Mouse (Mus musculus): ENCODE measurements around the gene Hsd17b14.
"Not testable (repeated sequence)": the region's sequence is repeated elsewhere in the genome, so short reads cannot be mapped to it uniquely, and the experiment has no call there.

Hsd17b14 gene

DNA sequence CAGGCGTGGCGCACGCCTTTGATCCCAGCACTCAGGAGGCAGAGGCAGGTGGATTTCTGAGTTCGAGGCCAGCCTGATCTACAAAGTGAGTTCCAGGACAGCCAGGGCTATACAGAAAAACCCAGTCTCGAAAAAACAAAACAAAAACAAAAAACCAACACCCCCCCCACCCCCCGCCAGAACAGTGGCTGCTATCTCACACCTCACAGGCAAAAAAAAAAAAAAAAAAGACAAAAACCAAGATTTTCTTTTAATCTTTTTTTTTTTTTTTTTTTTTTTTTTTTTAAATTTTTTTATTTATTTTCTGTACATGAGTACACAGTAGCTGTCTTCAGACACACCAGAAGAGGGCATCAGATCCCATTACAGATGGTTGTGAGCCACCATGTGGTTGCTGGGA lies 27.5 kb upstream of the Hsd17b14 start:
- not testable (repeated sequence) for DNase-seq (ENCODE audit: low read depth, low spot score)

DNA sequence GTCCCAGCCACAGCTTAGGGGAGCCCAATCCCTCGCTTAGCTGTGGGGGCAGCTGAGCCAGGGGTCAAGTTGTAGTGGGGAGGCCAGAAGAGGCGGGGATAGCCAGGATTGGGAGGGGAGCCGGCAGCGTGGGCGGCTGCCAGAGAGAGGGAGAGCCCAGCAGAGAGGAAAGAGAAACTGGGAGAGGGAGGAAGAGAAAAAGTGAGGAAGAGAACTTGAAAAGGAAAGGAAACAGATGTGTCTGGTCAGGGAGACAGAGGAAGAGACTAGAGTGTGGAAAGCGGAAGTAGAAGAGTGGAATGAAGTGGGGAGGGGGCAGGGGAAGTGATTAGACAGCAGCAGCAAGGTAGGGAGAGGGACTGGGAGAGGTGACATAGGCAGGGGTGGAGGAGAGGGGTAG lies 25.2 kb upstream of the Hsd17b14 start:
- DNase-seq (ENCODE audit: low read depth, low spot score): no peak

DNA sequence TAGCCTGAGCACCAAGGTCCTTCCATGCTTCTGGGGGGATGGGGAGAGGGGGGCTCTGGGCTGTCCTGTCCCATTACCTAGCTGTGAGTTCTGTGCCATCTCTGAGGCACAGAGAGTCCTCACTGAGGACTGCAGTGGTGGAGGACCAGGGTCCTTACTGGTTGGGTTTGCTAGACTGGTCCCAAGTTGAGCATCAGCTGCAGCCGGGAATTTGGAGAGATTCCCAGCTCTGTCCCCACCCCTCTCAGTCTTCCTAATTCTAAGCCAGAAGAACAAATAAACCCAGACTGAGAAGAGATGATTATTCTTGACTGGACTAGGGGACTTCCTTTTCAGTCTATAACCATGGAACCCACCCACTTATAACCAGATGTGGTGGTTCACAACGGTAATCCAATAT lies 24.1 kb upstream of the Hsd17b14 start:
- no peak for DNase-seq (ENCODE audit: low read depth, low spot score)

DNA sequence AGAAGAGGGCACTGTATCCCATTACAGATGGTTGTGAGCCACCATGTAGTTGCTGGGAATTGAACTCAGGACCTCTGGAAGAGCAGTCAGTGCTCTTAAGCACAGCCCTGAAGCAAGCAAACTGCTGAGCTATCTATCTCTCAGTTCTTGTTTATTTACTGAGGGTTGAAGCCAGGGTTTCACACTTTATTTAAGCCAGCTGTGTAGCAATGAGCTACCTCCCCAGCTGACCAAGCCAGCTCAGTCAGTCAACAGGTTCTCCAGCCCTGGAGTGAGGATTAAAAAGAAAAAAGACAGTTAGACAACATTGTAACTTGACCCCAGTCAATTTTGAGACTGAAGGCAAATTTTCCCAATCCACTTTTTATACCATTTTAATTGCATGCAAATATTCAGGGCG lies 19.0 kb upstream of the Hsd17b14 start:
- no peak for DNase-seq (ENCODE audit: low read depth, low spot score)

DNA sequence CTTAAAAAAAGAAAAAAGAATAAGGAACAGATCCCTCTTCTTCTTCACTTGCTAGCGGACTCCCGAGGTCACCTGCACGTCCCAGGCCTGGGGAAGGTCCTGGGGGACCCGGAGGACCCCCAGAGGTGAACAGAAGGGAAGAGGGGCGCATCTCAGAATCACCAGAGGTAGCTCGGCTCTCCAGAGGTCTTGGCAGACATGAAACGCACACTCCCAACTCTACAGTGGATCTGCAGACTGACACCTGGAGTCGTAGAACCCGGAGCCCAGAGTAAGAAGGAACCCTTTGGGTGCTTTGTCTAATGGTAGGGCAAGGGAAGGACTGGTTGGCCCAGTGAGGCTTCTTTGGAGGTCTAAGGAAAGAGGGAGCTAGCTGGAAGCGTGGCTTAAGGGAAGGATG lies 17.1 kb upstream of the Hsd17b14 start:
- no peak for DNase-seq (ENCODE audit: low read depth, low spot score)

DNA sequence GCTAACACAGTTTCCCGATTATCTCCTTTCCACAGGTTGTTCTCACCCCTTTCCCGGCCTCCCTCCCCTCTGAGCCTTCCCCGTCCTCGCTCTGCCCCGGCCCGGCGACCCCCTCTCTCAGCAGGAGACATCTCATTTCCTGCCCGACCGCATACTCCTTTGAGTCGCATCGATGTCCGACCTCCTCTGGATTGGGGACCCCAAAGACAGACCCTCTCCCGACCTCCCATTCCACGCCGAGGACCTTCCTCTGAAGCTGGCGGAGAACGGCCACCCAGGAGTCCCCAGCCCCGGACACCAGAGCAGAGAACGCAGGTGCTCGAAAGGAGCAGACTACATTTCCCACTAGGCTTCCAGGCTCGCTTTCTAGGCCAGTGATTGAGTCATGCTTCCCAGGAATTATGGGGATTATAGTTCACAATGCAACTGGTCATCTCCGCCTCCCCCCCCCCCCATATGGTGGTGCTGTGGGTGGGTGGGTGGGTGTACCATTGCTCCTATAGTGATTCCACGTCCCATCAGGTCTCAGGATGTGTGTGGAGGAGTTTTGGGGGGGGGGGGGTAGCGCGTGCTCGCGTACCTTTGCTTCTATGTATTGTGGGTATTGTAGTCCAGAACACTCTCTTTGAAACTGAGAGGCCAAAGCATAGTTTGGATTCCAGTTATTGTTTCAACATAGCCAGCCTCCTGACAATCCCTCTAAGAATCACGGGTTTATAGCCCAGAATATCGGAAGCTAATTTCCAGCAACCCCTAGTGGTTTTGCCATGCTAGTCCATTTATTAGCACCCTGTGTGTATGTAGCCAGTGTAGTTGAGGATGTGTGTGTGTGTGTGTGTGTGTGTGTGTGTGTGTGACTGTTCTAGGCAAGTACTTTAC lies 16.3 kb upstream of the Hsd17b14 start:
- no peak for DNase-seq (ENCODE audit: low read depth, low spot score)

DNA sequence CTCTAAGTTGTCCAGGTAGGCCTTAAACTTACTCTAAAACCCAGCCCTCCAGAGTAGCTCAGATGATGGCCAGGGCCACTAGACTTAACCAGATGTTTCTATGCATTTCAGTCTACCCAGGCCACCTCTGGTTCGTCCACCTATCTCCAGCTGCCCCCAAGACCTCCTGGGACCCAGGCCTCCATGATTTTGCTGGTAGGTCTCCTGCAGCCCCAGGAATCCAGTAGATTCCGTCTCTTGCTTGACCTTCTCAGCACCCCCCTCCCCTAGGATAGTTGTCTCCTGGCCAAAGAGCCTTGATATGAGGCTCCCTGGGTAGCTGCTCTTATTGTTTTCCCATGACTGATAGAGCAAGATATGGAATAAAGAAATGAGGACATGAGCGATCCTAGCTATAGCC lies 15.6 kb upstream of the Hsd17b14 start:
- no peak for DNase-seq (ENCODE audit: low read depth, low spot score)

DNA sequence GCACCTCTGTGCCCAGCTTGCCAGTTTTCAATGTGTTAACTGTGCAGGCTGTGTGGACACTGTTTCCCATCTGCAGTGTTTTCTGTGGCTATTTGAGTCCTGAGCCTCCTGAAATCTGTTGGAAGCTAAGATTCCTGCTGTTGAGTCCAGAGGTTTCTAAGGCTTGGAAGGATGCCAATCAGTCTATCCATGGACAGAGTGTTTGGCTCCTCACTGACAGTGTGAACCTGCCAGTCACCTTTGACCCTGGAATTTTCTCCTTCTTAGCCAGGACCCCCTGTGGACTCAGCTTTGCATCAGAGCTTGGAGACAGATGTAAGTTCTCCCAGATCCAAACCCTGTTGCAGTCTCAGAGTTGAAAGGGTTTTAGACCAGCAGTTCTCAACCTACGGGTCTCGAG lies 14.5 kb upstream of the Hsd17b14 start:
- DNase-seq (ENCODE audit: low read depth, low spot score): no peak

DNA sequence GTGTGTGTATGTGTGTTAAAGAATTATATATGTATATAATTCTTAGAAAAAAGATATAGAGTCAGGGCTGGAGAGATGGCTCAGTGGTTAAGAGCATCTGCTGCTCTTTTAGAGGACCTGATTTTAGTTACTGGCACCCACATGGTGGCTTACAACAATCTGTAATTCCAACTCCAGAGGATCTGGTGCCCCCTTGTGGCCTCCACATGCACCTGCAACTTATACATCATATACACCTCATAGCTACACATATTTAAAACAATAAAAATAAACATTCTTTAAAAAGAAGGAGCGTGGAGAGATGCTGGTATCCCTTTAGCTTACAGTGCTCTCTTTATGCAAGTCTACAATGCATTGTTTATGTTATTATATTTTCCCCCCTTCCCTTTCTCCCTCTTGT lies 10.2 kb upstream of the Hsd17b14 start:
- DNase-seq (ENCODE audit: low read depth, low spot score): no peak

DNA sequence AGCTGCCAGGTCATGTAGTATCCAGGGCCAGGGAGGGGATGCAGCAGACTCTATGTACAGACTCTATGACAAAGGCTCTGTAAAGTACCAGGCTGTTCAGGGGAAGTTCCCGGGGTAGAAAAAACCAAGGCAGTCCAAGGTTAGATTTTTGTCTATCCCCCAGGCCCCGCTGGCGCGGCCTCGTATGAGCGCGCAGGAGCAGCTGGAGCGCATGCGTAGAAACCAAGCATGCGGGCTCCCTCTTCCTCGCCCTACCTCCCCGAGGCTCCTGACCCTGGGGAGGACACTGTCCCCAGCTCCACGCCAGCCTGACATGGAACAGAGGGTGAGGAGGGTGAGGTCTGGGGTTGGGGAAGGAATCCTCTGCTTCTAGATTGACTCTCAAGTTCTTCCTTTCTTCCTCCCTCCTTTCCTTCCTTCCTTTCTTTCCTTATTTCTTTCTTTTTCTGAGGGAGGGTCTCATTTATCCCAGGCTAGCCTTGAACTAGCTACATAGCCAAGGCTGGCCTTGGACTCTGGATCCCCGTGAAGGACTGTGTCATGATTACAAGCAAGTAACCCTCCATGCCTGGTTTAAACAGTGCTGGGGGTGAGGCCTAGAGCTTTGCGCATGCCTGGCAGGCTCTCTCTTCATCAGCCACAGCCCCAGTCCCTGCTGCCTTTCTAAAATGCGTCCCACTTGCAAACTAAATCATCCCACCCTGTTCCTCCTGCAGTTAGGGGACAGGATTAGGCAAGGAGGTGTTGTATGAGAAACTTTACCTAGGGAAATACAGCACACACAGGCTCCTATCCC lies 4.9 kb upstream of the Hsd17b14 start:
- DNase-seq (ENCODE audit: low read depth, low spot score): no peak

DNA sequence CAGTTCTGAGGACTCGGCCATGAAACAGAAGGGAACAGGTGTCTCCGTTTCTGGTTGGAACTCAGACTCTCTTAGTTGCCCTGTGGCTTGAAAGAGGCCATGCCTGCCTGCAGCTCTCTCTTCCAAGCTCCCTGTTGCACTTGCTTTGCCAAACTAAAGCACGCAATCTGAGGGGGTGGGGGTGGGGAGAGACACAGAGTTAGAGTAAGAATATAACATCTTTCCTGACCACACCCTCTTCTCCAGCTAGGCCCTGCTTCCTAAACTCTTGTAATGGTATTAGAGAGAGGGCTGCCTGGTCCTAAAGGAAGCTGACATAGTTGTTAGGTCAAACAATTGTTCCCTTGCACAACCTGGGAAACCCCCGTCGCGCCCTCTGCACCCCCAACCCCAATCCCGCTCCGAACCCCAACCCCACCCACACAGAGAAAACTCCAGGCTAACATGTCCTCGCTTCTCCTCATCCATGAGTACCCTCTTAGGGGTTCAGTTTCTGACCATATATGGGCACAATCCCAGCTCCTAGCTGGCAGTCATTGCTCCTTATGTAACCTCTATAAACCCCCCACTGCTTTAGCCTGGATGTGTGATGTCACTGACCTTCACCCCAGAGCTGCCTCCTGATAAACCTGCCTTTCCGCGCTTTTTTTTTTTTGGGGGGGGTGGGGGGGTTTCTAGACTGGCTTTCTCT lies 3.7 kb upstream of the Hsd17b14 start:
- no peak for DNase-seq (ENCODE audit: low read depth, low spot score)

DNA sequence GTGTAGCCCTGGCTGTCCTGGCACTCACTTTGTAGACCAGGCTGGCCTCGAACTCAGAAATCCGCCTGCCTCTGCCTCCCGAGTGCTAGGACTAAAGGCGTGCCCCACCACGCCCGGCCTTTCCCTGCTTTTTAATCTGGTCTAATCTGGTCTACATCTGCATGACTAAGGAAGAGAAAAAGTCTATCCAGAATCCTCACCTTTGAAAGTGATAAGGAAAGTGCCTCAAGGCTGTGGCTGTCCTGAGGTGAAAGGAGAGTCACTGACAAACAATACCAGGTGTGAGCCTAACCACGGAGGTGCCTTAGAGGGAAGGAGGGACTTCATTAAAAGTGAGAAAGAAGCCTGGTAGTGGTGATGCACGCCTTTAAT lies 3.2 kb upstream of the Hsd17b14 start:
- DNase-seq (ENCODE audit: low read depth, low spot score): no peak

DNA sequence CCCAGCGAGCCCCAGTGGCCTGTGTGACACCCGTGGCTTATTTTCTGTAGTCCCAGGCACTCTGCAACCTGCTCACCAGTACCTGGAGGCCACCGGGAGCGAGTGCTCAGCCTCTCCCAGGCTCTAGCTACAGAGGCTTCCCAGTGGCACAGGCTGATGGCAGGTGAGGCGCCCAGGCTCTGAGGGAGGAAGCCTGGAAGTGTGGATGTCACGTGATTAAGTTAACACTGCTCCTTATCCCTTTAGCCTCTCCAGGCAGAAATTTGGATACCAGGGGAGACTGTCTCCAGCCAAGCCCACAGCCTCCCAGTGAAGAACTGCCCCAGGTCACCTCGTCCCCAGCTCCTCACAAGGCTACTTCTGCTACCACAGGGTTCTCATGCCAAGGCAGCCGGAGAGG lies 1.2 kb upstream of the Hsd17b14 start:
- no peak for DNase-seq (ENCODE audit: low read depth, low spot score)

DNA sequence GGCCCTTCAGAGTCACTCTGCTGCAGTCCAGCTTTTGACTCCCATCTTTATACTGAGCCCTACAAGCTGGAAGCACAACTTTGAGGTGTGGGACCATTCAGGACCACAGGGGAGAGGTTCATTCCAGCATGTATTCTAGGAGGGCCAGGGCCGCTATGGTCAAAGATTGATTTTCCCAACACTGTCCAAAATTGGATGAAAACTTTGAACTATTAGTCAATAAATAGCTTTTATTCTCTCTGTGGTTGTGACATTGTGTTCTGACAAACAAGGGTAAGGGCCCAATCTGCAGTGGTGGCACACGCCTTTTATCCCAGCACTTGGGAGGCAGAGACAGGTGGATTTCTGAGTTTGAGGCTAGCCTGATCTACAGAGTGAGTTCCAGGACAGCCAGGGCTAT lies 703 bp upstream of the Hsd17b14 start:
- no peak for DNase-seq (ENCODE audit: low read depth, low spot score)

DNA sequence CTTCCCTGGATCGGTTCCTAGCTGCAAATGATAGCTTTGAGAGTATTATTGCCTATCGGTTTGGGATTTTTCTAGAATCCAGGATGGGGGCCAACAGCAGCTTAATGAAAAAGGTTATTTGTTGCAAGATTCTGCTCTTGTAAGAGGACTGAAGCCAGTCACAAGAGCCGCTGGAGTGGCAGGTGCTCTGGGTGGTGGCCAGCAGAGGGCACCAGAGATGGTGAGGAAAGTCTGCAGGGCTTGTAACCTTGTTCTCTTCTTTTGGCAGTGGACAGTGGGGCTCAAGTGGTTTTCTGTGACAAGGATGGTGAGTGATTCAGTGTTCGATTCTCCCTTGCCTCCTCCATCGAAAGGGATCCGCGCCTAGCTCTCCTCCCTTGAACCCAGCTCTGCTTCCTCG lies 1.1 kb downstream of the Hsd17b14 start:
- peak; percentile 84 for DNase-seq (ENCODE audit: low read depth, low spot score)

DNA sequence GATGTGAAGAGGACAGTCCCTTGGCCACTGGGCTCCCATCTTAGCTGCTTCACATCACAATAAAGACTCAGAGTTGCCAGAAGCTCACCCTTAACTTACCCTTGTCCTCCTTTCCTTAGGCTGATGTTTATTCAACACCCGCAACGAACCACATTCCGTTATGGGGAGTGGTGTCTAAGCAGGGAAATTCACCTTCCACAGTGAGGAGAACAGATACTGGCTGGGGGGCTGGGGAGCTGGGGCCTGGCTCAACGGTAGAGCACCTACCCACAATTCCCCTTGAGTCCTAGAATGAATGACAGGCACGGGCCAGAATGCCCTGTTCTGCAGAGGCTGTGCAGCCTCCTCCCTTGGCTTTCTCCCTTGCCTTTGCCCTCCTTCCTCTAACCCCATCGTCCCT lies 4.2 kb downstream of the Hsd17b14 start:
- DNase-seq (ENCODE audit: low read depth, low spot score): no peak

DNA sequence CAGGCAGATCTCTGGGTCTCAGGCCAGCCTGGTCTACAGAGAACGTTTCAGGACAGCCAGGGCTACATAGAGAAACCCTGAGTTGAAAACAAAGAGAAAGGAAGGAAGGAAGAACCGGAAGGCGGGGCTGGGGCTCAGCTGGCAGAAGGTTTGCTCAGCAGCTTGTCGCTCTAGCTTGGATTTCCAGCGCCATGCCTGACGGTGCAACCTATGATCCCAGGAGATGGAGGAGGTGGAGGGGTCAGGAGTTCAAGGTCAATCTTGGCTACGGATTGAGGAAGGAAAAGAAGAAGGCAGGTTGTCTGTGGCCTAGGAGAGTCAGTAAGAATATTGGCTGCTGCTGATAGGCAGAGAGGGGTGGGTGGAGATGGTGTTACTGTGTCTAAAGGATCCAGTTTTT lies 5.5 kb downstream of the Hsd17b14 start:
- DNase-seq (ENCODE audit: low read depth, low spot score): peak; percentile 61

DNA sequence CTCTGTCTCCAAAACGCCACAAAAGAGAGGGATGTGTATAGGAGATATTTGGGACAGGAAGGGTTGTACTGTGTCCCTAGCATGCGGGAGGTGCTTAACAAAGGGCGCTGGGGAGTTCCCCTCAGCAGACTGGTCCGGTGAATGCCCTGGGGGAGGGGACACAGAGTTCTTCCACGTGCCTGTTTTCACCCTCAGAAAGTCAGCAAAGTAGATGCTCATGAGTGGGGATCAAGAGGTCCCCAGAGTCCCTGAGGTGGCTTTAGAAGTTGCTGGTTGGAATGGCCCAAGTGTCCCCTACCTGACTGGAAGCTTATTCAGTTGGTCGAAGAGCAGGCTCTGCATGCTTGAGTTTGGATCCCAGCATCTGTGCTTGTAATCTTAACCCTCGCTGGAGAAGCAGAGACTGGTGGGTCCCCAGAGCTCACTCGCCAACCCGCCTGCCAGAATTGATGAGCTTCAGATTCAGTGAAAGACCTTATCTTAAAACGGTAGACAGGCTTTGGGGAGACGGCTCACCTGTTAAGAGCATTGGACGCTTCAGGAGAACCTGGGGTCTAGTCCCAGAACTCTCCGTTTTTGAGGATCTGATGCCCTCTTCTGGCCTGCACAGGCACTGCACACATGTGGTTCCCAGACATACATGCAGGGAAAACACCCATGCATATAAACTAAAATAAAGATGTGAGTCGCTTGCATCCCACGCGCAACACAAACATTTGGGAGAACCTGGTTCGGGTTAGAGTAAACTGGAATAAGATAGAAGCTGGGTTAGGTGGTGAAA lies 6.3 kb downstream of the Hsd17b14 start:
- peak; percentile 87 for DNase-seq (ENCODE audit: low read depth, low spot score)

DNA sequence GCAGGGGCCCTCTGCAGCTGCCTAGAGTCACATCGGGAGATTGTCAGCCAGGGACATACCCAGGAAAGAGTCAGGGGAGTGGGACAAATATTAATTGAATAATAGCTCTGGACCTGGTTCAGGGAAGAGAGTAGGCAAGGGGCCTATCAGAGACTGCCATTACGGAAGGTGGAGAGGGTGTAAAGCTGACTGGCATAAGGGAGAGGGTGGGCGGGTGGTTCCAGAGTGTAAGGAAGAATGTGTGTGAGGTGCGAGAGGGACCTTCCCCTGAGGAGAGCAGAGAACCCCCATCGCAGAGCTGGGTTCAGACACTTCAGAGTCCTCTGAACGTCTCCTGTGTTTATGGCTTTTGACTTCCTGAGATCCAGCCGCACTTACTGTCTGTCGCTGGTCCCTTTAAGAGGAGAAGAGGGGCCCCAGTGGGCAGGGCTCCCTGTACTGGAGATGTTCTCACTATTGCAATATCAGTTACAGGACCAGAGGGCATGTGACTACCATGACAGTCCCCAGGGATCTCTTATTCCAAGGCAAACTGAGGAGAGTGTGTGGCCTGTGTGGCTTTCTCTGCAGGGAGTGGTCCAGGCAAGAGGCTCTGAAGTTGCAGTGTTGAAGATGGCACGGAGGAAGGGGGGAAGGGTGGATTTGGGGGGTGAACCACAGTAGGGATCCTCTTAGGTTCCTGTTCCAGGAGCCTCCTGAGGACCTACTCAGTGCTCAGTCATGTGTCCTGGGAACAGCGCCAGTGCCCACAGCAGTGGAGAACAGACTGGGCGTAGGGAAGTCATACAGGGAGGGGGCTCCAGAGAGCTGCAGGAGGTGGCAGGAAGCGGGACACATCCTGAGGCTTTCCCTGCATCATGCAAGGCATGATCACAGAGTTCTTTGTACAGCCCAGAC lies 7.2 kb downstream of the Hsd17b14 start:
- no peak for DNase-seq (ENCODE audit: low read depth, low spot score)

DNA sequence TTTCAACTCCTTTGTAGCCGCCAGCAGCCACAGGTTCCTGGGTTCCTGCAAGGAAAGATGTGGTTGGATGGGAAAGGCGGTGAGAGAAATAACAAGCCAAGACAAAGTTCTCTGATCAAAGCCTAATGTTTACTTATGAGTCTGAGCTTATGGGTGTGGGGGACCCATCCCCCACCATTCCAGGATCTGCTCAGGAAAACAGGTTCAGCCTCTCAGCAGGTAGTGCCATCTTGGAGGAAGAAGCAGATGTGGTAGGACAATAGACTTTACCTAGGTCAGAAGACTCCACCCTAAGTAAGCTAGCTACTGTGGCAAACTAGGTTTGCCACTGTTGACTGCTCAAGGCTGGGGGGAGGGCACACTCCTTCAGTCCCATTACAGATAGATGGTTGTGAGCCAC lies 10.1 kb downstream of the Hsd17b14 start:
- DNase-seq (ENCODE audit: low read depth, low spot score): no peak

DNA sequence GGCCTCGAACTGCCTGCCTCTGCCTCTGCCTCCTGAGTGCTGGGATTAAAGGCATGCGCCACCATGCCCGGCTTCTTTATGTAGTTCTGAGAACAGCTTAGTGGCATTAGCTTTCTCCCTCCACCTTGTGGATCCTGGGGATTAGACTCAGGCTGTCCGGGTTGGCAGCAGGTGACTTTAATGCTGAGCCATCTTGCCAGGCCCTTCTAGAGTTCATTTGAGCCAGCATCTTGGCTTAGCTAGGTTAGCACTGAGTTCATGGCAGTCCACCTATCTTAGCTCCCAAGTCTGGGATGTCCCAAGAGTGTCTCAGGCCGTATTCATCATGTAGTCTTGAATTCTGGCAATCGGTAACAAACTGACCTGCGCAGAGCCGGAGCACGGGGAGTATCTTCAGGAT lies 10.8 kb downstream of the Hsd17b14 start:
- no peak for DNase-seq (ENCODE audit: low read depth, low spot score)

All from A20 (cell line).